Mouse (Mus musculus): ENCODE measurements around the gene Olfr110. TPM values are rescaled to one million over a fixed set of nuclear protein-coding genes. Genes with fewer than 3 reads are reported as not detected.
"Not testable (repeated sequence)": the region's sequence is repeated elsewhere in the genome, so short reads cannot be mapped to it uniquely, and the experiment has no call there.

Olfr110 gene
- not detected in 2 replicates for total RNA-seq (2014; rRNA removed)
- polyA plus RNA-seq (2015; fragmentation: Nextera tagmentation; extraction: Ambion mirVana), result not detected in 2 replicates

DNA sequence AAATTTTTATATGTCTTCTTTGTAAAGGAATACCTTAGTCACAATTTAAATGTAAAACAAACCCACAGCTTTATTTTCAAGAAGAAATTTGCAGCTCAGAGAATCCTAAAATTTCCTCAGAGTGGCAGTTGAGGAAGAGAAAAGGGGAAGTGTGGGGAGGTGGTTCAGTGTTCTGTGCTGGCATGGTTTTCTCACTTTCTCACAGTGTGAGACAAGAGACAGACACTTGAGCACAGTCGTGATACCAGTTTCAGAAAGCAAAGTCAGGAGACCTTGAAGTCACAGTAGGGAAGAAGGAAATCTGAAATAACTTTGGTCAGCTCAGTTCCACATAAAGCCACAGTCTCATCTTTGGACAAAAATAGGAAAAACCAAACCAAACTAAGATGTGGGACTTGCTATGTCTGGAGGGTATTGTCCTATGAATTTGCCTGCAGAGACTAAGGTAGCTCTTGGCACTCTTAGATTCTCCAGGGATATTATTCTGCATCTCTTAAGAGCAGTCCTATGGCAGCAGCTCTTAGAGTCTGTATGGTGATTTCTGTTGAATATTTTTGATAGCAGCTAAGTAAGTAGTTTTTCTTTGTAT lies at the start of gene Olfr110:
Gene Olfr110, plus strand, starts transcription at position 539 of the 589 bp plus-strand sequence.
- Histone ChIP-seq H3K4me2 (ENCODE audit: low read depth) (no peak within 1 kb of the TSS), H3K9ac (no peak within 1 kb of the TSS), H3K4me3 (ENCODE audit: low read depth, low read length) (no peak within 1 kb of the TSS), H3K4me1 (ENCODE audit: insufficient read depth) (no peaks in the 10 kb centered on the region), H3K36me3 (ENCODE audit: insufficient read depth) (no peaks in the 10 kb centered on the region), H3K27me3 (ENCODE audit: insufficient read depth, low read length) (no peaks in the 10 kb centered on the region), H3K9me3 (ENCODE audit: low read length) (no peaks in the 10 kb centered on the region), H3K27ac (ENCODE audit: low read depth, low read length) (no peak within 1 kb of the TSS)
- DNase-seq (no peak), ATAC-seq (no peak)
- 73% methylated on average over 1 of the region's 1 CpGs for WGBS
- TF ChIP-seq CTCF (IDR thresholded peaks at IDR 0.05; ENCODE audit: low read depth), result no peak

- no peak for ATAC-seq
- no peak within 1 kb of the TSS for H3K27ac ChIP-seq (ENCODE audit: low read depth, low read length)
These were observed 47.1 kb upstream of the Olfr110 start, which contains the start of gene Olfr108 for GRCm38 (mm10) chr17:37445180-37445579. Gene Olfr108, plus strand, starts transcription at chr17:37445480.

DNA sequence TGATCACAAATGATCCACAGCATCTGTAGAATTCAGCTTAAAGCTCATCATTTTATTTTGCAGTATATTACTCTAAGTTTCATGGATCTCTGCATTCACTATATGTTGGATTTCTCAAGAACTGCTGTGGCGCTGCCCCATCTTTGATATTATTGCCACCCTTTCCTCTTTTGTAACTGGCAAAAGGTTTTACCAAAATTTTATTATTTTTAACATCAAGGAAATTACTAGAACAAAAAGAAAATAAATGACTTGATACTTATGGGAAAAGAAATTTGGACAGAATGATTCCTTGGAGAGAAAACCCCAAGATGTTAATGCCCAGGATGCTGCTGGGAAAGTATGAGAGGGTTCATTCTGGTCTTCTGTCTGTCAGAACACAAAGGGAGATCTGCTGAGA lies 33.7 kb upstream of the Olfr110 start, which contains the start of gene Olfr109:
Gene Olfr109, plus strand, starts transcription at position 301 of the 400 bp plus-strand sequence.
- no peak within 1 kb of the TSS for H3K4me2 ChIP-seq (ENCODE audit: low read depth)
- H3K27me3 ChIP-seq (ENCODE audit: insufficient read depth, low read length), result no peaks in the 10 kb centered on the region
- ATAC-seq, result no peak
- no peak within 1 kb of the TSS for H3K27ac ChIP-seq (ENCODE audit: low read depth, low read length)
- no peaks in the 10 kb centered on the region for H3K9me3 ChIP-seq (ENCODE audit: low read length)
- no peak within 1 kb of the TSS for H3K9ac ChIP-seq
- WGBS, result 100% methylated on average over 1 of the region's 1 CpGs
- no peaks in the 10 kb centered on the region for H3K4me1 ChIP-seq (ENCODE audit: insufficient read depth)
- no peak for TF ChIP-seq CTCF (IDR thresholded peaks at IDR 0.05; ENCODE audit: low read depth)
- no peaks in the 10 kb centered on the region for H3K36me3 ChIP-seq (ENCODE audit: insufficient read depth)
- H3K4me3 ChIP-seq (ENCODE audit: low read depth, low read length), result no peak within 1 kb of the TSS
- DNase-seq, result no peak

More at GRCm38 (mm10) chr17:37445180-37445579, 47.1 kb upstream of the Olfr110 start, which contains the start of gene Olfr108:
- 69% methylated on average over 1 of the region's 1 CpGs for WGBS
- H3K4me2 ChIP-seq (ENCODE audit: low read depth), result no peak within 1 kb of the TSS
- DNase-seq, result no peak
- H3K36me3 ChIP-seq (ENCODE audit: insufficient read depth), result no peaks in the 10 kb centered on the region
- H3K9ac ChIP-seq, result no peak within 1 kb of the TSS
- no peaks in the 10 kb centered on the region for H3K27me3 ChIP-seq (ENCODE audit: insufficient read depth, low read length)
- no peaks in the 10 kb centered on the region for H3K9me3 ChIP-seq (ENCODE audit: low read length)
- no peak within 1 kb of the TSS for H3K4me3 ChIP-seq (ENCODE audit: low read depth, low read length)
- TF ChIP-seq CTCF (IDR thresholded peaks at IDR 0.05; ENCODE audit: low read depth), result no peak
- H3K4me1 ChIP-seq (ENCODE audit: insufficient read depth), result no peaks in the 10 kb centered on the region

- ATAC-seq (no peak), DNase-seq (no peak)
- no peaks in the 10 kb centered on the region for H3K27me3 ChIP-seq (ENCODE audit: insufficient read depth, low read length)
- H3K9ac ChIP-seq, result no peak within 1 kb of the TSS
- no peak within 1 kb of the TSS for H3K27ac ChIP-seq (ENCODE audit: low read depth, low read length)
- H3K4me1 ChIP-seq (ENCODE audit: insufficient read depth), result no peaks in the 10 kb centered on the region
- no peaks in the 10 kb centered on the region for H3K36me3 ChIP-seq (ENCODE audit: insufficient read depth)
- H3K4me3 ChIP-seq (ENCODE audit: low read depth, low read length), result no peak within 1 kb of the TSS
- WGBS, result 81% methylated on average over 2 of the region's 2 CpGs
- no peak within 1 kb of the TSS for H3K4me2 ChIP-seq (ENCODE audit: low read depth)
- TF ChIP-seq CTCF (IDR thresholded peaks at IDR 0.05; ENCODE audit: low read depth), result no peak
- no peaks in the 10 kb centered on the region for H3K9me3 ChIP-seq (ENCODE audit: low read length)
These were observed 8.8 kb upstream of the Olfr110 start, which contains the start of gene H2-M2 for GRCm38 (mm10) chr17:37483452-37483851. Gene H2-M2, minus strand, starts transcription at chr17:37483552.

DNA sequence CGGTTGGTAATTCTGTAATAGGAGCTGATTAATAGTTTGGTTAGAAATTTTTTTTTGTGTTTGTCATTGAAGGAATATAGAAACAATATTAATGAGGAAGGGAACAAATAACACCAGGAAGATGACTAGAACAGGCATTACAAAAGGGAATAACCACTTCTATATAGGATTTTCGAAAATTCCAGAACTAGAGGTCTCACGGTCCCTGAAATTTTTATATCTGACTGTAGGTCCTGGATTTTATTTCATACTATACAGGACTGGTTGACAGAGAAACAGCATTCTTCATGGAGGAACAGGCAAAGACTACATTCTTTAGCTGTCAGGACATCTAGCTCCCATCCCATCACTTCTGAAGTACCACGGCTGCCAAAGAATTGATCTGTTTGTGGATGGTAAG lies 15.5 kb downstream of the Olfr110 start, which contains the start of gene Olfr111:
Gene Olfr111, plus strand, starts transcription at position 301 of the 400 bp plus-strand sequence.
- H3K4me2 ChIP-seq (ENCODE audit: low read depth), result no peak within 1 kb of the TSS
- H3K9me3 ChIP-seq (ENCODE audit: low read length), result no peaks in the 10 kb centered on the region
- TF ChIP-seq CTCF (IDR thresholded peaks at IDR 0.05; ENCODE audit: low read depth), result no peak
- 94% methylated on average over 4 of the region's 4 CpGs for WGBS
- no peaks in the 10 kb centered on the region for H3K36me3 ChIP-seq (ENCODE audit: insufficient read depth)
- no peaks in the 10 kb centered on the region for H3K4me1 ChIP-seq (ENCODE audit: insufficient read depth)
- no peak for DNase-seq
- H3K9ac ChIP-seq, result no peak within 1 kb of the TSS
- H3K27ac ChIP-seq (ENCODE audit: low read depth, low read length), result no peak within 1 kb of the TSS
- no peaks in the 10 kb centered on the region for H3K27me3 ChIP-seq (ENCODE audit: insufficient read depth, low read length)
- no peak within 1 kb of the TSS for H3K4me3 ChIP-seq (ENCODE audit: low read depth, low read length)
- no peak for ATAC-seq

GRCm38 (mm10) chr17:37524612-37525011 lies 32.3 kb downstream of the Olfr110 start:
- not testable (repeated sequence) for H3K9ac ChIP-seq; H3K4me2 ChIP-seq (ENCODE audit: low read depth); H3K27ac ChIP-seq (ENCODE audit: low read depth, low read length); H3K36me3 ChIP-seq (ENCODE audit: insufficient read depth); H3K27me3 ChIP-seq (ENCODE audit: insufficient read depth, low read length); H3K9me3 ChIP-seq (ENCODE audit: low read length); DNase-seq; H3K4me3 ChIP-seq (ENCODE audit: low read depth, low read length); H3K4me1 ChIP-seq (ENCODE audit: insufficient read depth); ATAC-seq

DNA sequence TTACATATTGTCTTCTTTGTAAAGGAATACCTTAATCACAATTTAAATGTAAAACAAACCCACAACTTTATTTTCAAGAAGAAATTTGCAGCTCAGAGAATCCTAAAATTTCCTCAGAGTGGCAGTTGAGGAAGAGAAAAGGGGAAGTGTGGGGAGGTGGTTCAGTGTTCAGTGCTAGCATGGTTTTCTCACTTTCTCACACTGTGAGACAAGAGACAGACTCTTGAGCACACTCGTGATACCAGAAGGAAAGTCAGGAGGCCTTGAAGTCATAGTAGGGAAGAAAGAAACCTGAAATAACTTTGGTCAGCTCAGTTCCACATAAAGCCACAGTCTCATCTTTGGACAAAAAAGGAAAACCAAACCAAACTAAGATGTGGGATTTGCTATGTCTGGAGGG lies 33.2 kb downstream of the Olfr110 start:
- ATAC-seq; H3K27me3 ChIP-seq (ENCODE audit: insufficient read depth, low read length); H3K9ac ChIP-seq; H3K36me3 ChIP-seq (ENCODE audit: insufficient read depth); H3K4me1 ChIP-seq (ENCODE audit: insufficient read depth); H3K27ac ChIP-seq (ENCODE audit: low read depth, low read length); H3K4me2 ChIP-seq (ENCODE audit: low read depth); H3K9me3 ChIP-seq (ENCODE audit: low read length); H3K4me3 ChIP-seq (ENCODE audit: low read depth, low read length); DNase-seq: not testable (repeated sequence)
- 85% methylated on average over 1 of the region's 1 CpGs for WGBS
